Mouse (Mus musculus) liver, embryonic 13.5 days (tissue): Measurements from ENCODE around the gene Hdac10. TPM values are rescaled to one million over a fixed set of nuclear protein-coding genes. Genes with fewer than 3 reads are reported as not detected.

ENCODE experiments used
- ATAC-seq: fragments of 200-750 bp; cut with Nextera tagmentation; 2 replicates; pipeline ENCODE4 v1.8.0; 2017; ENCODE audit warnings: low read depth, mild to moderate bottlenecking, moderate number of reproducible peaks, moderate library complexity
- DNase-seq: peaks from one replicate; pipeline ENCODE4 v3.0.0; 2022
- H3K27ac ChIP-seq: fragments of 300-500 bp; sonication (generic); 2 replicates; pipeline ENCODE4 v1.5.1; 2015; ENCODE audit warnings: moderate library complexity, mild to moderate bottlenecking, inconsistent platforms
- H3K27me3 ChIP-seq: fragments of 300-500 bp; sonication (generic); 2 replicates; pipeline ENCODE4 v1.6.1; 2015; ENCODE audit warnings: mild to moderate bottlenecking, inconsistent platforms
- H3K36me3 ChIP-seq: fragments of 300-500 bp; sonication (generic); 2 replicates; pipeline ENCODE4 v1.6.1; 2015; ENCODE audit warnings: mild to moderate bottlenecking, inconsistent platforms
- H3K4me1 ChIP-seq: fragments of 300-500 bp; sonication (generic); replicated peaks from 2 replicates; pipeline ENCODE4 v1.6.1; 2015; ENCODE audit warnings: inconsistent platforms
- H3K4me2 ChIP-seq: fragments of 300-500 bp; sonication (generic); 2 replicates; pipeline ENCODE4 v1.6.1; 2015; ENCODE audit warnings: inconsistent platforms, mild to moderate bottlenecking, moderate library complexity
- H3K4me3 ChIP-seq: fragments of 300-500 bp; sonication (generic); replicated peaks from 2 replicates; pipeline ENCODE4 v1.5.1; 2015; ENCODE audit warnings: mild to moderate bottlenecking, inconsistent platforms
- H3K9ac ChIP-seq: fragments of 300-500 bp; sonication (generic); 2 replicates; pipeline ENCODE4 v1.6.1; 2015; ENCODE audit warnings: mild to moderate bottlenecking, inconsistent platforms
- H3K9me3 ChIP-seq: fragments of 300-500 bp; sonication (generic); replicated peaks from 2 replicates; pipeline ENCODE4 v1.6.1; 2016; ENCODE audit warnings: inconsistent platforms
- WGBS: fragments of 180-500 bp; shearing (Covaris S2); methylation state at CpG from one replicate; pipeline ENCODE4 v1.1.7; 2015; ENCODE audit not compliant: insufficient replicate concordance; 5-methylcytosine and 5-hydroxymethylcytosine counted together
- polyA plus RNA-seq: library from polyadenylated mRNA; unstranded; fragments of >200 nt; fragmentation: Nextera tagmentation; extraction: Ambion mirVana; gene quantifications from 2 replicates; pipeline ENCODE4 v1.2.1, GENCODE M21; 2015

The Hdac10 gene
- polyA plus RNA-seq, 1 experiment from 2014 or later, result 10.2 TPM

GRCm38 (mm10) chr15:89147895-89148294, 19.4 kb upstream of the Hdac10 start:
- H3K4me1 ChIP-seq, result peaks cover 30% of the 10 kb centered on the region
- H3K36me3 ChIP-seq, result no peaks in the 10 kb centered on the region
- no peak for DNase-seq
- WGBS, result 45% methylated on average over 4 of the region's 4 CpGs
- H3K27me3 ChIP-seq, result peaks cover 81% of the 10 kb centered on the region
- no peak overlapping the region for H3K4me2 ChIP-seq
- no peak overlapping the region for H3K27ac ChIP-seq
- ATAC-seq, result no peak
- H3K9me3 ChIP-seq, result no peaks in the 10 kb centered on the region
- no peak overlapping the region for H3K9ac ChIP-seq
- H3K4me3 ChIP-seq, result no peak overlapping the region

DNA sequence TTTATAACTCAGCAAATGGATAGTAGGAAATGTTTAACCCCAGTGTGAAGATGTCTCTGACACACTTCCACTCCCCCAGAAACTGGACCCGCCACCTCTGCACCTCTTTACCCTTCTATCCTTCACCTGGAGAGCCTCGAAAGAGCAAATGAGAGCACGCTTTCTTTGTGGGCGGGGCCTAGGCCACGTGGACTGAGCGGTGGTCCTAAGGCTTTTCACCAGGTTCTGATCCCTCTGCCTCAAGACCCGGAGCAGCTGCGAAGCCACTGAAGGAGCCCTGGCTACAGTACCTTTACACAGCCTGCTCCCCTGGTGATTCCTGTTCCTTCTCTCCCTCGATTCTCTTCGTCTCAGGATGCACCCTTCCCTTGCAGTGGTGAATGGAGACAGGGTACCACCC, 19.0 kb upstream of the Hdac10 start:
- DNase-seq (no peak), ATAC-seq (no peak)
- Histone ChIP-seq H3K9me3 (no peaks in the 10 kb centered on the region), H3K4me2 (no peak overlapping the region), H3K27me3 (peaks cover 86% of the 10 kb centered on the region), H3K9ac (no peak overlapping the region), H3K27ac (no peak overlapping the region), H3K4me3 (no peak overlapping the region), H3K36me3 (no peaks in the 10 kb centered on the region), H3K4me1 (peaks cover 30% of the 10 kb centered on the region)
- 17% methylated on average over 10 of the region's 10 CpGs for WGBS

DNA sequence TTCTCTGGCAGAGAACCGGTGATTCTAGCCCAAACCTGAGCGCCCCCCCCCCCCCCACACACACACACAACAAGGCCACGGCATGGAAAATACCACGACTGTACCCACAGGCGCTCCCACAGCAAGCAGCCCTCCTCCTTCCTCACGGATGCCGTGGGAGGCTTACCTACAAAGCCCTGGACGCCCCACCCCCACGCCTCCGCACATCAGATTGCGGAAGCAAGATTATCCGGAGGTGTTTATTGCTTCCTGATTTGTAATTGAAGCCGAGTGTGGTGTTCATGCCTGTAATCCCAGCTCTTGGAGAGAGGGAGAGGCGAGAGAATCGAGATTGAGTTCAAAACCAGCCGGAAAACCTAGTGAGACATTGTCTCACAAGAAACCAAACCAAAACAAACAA, 18.5 kb upstream of the Hdac10 start:
- ATAC-seq (no peak), DNase-seq (no peak)
- no peaks in the 10 kb centered on the region for H3K9me3 ChIP-seq
- no peak overlapping the region for H3K27ac ChIP-seq
- WGBS, result 5% methylated on average over 14 of the region's 16 CpGs
- no peaks in the 10 kb centered on the region for H3K36me3 ChIP-seq
- H3K27me3 ChIP-seq, result peaks cover 90% of the 10 kb centered on the region
- peaks cover 30% of the 10 kb centered on the region for H3K4me1 ChIP-seq
- H3K4me3 ChIP-seq, result no peak overlapping the region
- no peak overlapping the region for H3K9ac ChIP-seq
- peak overlapping the region; percentile 33 for H3K4me2 ChIP-seq

DNA sequence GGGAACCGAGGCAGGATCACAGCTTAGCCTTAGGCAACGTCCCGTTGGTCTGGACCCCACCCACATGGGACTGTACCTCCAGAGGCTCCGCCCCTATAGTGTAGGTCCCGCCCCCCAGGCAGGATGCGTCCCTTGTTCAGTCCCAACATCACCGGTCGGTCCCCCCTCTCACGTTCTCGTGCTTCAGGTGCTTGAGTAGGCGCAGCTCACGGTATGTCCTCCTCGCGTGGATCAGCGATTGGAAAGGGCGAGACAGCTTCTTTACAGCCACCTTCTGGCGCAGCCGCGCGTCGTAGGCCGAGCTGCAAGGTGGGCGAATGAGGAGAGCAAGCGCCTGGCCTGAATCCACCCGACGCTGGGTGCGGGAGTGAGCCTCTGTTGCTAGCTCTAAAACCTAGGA, 18.0 kb upstream of the Hdac10 start:
- Histone ChIP-seq H3K27ac (no peak overlapping the region), H3K4me3 (no peak overlapping the region), H3K36me3 (no peaks in the 10 kb centered on the region), H3K4me2 (peak overlapping the region; percentile 33), H3K27me3 (peaks cover 95% of the 10 kb centered on the region), H3K9me3 (no peaks in the 10 kb centered on the region), H3K9ac (no peak overlapping the region), H3K4me1 (peaks cover 30% of the 10 kb centered on the region)
- DNase-seq, result no peak
- WGBS, result 4% methylated on average over 27 of the region's 27 CpGs
- 0 out of 2 replicates have a peak, but pooled peaks have one; percentile 22 for ATAC-seq

DNA sequence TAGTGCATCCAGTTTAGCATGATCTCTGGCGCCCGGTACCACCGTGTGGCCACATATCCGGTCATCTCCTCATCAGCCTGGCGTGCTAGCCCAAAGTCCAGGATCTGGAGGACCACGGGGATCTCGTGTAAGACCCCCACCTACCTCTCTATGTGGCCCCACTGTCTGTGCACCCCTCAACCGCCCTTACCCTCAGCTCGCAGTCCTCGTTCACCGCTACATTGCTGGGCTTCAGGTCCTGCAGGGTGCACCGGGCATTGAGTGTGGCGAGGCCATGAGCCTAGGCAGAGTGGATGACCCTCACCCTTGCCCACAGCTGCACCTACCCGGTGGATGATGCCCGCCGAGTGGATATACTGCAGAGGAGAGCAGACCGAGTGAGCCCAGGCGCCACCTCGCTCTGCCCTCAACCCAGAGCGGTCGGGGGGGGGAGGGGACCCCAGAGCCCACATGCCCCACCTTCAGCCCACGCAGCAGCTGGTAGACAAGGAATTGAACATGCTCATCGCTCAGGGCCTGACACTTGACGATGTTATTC, 17.4 kb upstream of the Hdac10 start:
- H3K27me3 ChIP-seq, result peaks cover 100% of the 10 kb centered on the region
- no peak overlapping the region; the same call in 1 of the 2 replicates for H3K4me2 ChIP-seq
- WGBS, result 62% methylated on average over 24 of the region's 24 CpGs
- DNase-seq, result no peak
- H3K9ac ChIP-seq, result no peak overlapping the region
- no peaks in the 10 kb centered on the region for H3K9me3 ChIP-seq
- H3K27ac ChIP-seq, result no peak overlapping the region
- no peak overlapping the region for H3K4me3 ChIP-seq
- no peak for ATAC-seq
- H3K36me3 ChIP-seq, result no peaks in the 10 kb centered on the region
- peaks cover 31% of the 10 kb centered on the region for H3K4me1 ChIP-seq

- peaks cover 39% of the 10 kb centered on the region for H3K4me1 ChIP-seq
- H3K27me3 ChIP-seq, result peaks cover 100% of the 10 kb centered on the region
- no peak overlapping the region for H3K27ac ChIP-seq
- no peak for DNase-seq
- no peak overlapping the region for H3K4me3 ChIP-seq
- no peak for ATAC-seq
- H3K9ac ChIP-seq, result no peak overlapping the region
- no peaks in the 10 kb centered on the region for H3K9me3 ChIP-seq
- no peak overlapping the region for H3K4me2 ChIP-seq
- WGBS, result 54% methylated on average over 11 of the region's 11 CpGs
- H3K36me3 ChIP-seq, result no peaks in the 10 kb centered on the region
These were observed 16.5 kb upstream of the Hdac10 start for GRCm38 (mm10) chr15:89144965-89145364.

DNA sequence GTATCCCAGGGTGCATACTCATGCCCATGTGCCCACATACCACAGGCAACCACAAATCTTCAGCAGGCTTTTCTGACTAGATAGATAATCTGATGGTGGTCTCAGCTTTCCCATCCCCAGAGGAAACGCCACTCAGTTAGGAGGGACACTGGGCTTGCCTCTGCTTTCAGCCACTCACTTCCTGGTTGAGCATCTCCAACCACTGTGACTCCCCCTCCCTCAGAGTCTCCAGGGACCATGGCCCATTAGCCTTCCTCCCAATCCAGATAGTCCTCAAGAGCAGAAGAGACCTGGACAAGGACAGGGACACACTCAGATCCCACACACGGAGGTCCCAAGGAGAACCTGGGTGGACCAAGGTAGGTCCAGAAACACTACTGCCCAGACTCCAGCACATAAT, 14.6 kb upstream of the Hdac10 start:
- no peak overlapping the region for H3K27ac ChIP-seq
- ATAC-seq (no peak), DNase-seq (no peak)
- peaks cover 100% of the 10 kb centered on the region for H3K27me3 ChIP-seq
- H3K9me3 ChIP-seq, result no peaks in the 10 kb centered on the region
- peaks cover 23% of the 10 kb centered on the region for H3K4me1 ChIP-seq
- WGBS, result 40% methylated on average over 2 of the region's 2 CpGs
- H3K4me2 ChIP-seq, result no peak overlapping the region
- no peak overlapping the region for H3K9ac ChIP-seq
- H3K4me3 ChIP-seq, result no peak overlapping the region
- no peaks in the 10 kb centered on the region for H3K36me3 ChIP-seq

DNA sequence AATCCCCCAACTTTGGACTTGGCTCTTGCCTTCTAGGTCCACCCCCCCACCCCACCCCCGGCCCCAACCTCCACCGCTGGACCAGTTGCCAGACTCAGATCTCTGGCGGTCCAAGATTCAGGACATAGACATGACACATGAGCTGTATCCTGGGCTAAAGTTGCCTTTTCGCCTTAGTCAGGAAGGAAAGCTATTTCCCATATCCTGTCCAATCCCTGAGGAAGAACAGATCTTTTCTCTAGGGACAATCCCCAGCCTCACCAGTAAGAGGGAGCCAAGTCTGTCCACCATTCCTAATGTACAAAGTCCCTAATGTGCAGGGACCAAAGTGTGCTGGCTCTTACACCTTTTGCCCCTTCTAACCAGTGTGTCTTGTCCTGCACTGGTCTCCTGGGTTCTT, 13.4 kb upstream of the Hdac10 start:
- no peak overlapping the region for H3K4me2 ChIP-seq
- peaks cover 20% of the 10 kb centered on the region for H3K4me1 ChIP-seq
- no peaks in the 10 kb centered on the region for H3K9me3 ChIP-seq
- no peak for DNase-seq
- H3K27ac ChIP-seq, result no peak overlapping the region
- H3K4me3 ChIP-seq, result no peak overlapping the region
- ATAC-seq, result no peak
- H3K36me3 ChIP-seq, result no peaks in the 10 kb centered on the region
- peaks cover 98% of the 10 kb centered on the region for H3K27me3 ChIP-seq
- no peak overlapping the region for H3K9ac ChIP-seq
- WGBS, result 17% methylated on average over 4 of the region's 4 CpGs

GRCm38 (mm10) chr15:89141443-89141842, 12.9 kb upstream of the Hdac10 start:
- H3K27ac ChIP-seq, result no peak overlapping the region
- ATAC-seq (no peak), DNase-seq (no peak)
- H3K4me1 ChIP-seq, result peaks cover 16% of the 10 kb centered on the region
- peaks cover 98% of the 10 kb centered on the region for H3K27me3 ChIP-seq
- H3K36me3 ChIP-seq, result no peaks in the 10 kb centered on the region
- H3K9ac ChIP-seq, result no peak overlapping the region
- no peak overlapping the region for H3K4me2 ChIP-seq
- WGBS, result 22% methylated on average over 5 of the region's 5 CpGs
- H3K4me3 ChIP-seq, result no peak overlapping the region
- no peaks in the 10 kb centered on the region for H3K9me3 ChIP-seq

- Histone ChIP-seq H3K9ac (peak within 1 kb of the TSS; percentile 29; the same call in 1 of the 2 replicates), H3K36me3 (no peaks in the 10 kb centered on the region), H3K4me3 (peak within 1 kb of the TSS; percentile 47), H3K4me2 (peak within 1 kb of the TSS; percentile 59), H3K4me1 (peaks cover 12% of the 10 kb centered on the region; the same call in 1 of the 2 replicates), H3K9me3 (no peaks in the 10 kb centered on the region), H3K27me3 (peaks cover 98% of the 10 kb centered on the region), H3K27ac (no peak within 1 kb of the TSS)
- under 1% methylated on average over 21 of the region's 21 CpGs for WGBS
- DNase-seq (no peak), ATAC-seq (0 out of 2 replicates have a peak, but pooled peaks have one; percentile 30)
These were observed 12.3 kb upstream of the Hdac10 start, which contains the start of gene Mapk12 for GRCm38 (mm10) chr15:89140659-89141252. Gene Mapk12, minus strand, starts transcription at chr15:89140703.

GRCm38 (mm10) chr15:89140048-89140658, 11.7 kb upstream of the Hdac10 start:
- 1% methylated on average over 53 of the region's 53 CpGs for WGBS
- peak overlapping the region; percentile 47 for H3K4me3 ChIP-seq
- peak overlapping the region; percentile 59 for H3K4me2 ChIP-seq
- H3K36me3 ChIP-seq, result no peaks in the 10 kb centered on the region
- ATAC-seq (0 out of 2 replicates have a peak, but pooled peaks have one; percentile 4), DNase-seq (no peak)
- H3K9ac ChIP-seq, result peak overlapping the region; percentile 29; the same call in 1 of the 2 replicates
- no peaks in the 10 kb centered on the region for H3K9me3 ChIP-seq
- H3K27me3 ChIP-seq, result peaks cover 98% of the 10 kb centered on the region
- no peak overlapping the region for H3K27ac ChIP-seq
- H3K4me1 ChIP-seq, result peaks cover 12% of the 10 kb centered on the region; the same call in 1 of the 2 replicates
